Mouse (Mus musculus) T-helper 2 cell (primary cell): ENCODE measurements at regions not wholly inside any gene's neighbourhood (a gene's known extent, or its start where the extent isn't known, plus 50 kb on each side); places are given as distances from the start of the nearest gene placed in this dataset.

Source experiments
- in situ Hi-C: fragments of 300-600 bp; cut with MboI, MseI; formaldehyde crosslinking; loops from one replicate; pipeline ENCODE4 v1.15.1; 2025; ENCODE audit warnings: high pct_unique_total_duplicates

DNA sequence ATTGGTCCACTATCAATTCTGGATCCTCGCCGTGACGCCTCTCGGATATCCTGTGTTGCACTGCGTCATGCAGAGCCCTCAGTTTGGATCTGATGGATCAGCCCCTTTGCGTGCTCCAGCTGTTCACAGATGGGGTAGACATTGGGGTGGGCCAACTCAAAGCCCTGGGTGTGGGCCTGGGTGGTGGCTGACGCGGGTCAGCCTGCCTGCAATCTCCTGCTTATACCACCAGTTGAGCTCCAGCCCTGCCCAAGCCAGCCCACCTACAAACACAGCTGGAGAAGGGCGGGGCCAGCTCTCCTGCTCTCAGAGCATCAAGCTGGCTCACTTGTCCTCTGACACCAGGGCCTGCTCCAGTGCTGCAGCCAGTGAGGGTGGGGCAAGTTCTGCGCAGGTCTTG is 73.1 kb downstream of the Rps15a start:
- in situ Hi-C loops = no loop called here

DNA sequence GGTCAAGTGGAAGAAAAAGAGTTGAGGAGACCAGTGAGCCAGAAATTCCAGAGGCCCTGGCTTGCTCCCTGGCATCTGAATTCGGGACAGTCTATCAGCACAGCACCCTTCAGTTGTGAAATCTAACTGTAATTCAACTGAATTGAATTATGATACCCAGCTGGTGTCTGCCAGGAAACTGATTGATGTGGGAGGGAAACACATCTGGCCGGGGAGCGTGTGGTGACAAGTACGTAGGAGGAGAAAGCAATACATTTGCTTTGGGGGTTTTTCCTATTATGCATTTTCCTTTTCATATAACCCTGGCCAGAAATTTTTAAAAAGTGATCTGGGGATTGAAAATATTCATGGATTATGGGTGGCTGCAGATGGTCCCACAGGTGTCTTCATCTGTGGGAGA is 76.1 kb downstream of the Rps15a start:
- in situ Hi-C loops = no loop called here

DNA sequence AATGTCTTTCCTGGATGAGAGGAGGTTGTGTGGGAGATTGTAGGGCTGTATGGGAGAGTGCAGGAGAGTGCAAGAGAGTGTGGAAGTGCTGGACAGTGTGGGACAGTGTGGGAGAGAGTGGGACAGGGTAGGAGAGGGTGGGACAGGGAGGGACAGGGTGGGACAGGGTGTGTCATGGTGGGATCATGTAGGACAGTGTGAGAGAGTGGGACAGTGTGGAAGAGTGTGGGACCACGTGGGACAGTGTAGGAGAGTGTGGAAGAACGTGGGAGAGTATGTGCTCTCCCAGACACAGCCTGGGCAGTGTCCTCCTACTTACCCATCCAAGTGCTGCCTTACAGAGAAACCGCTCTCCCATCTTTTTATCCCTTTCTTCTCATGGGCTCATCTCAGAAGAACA is 78.9 kb downstream of the Rps15a start:
- in situ Hi-C loops = no loop called here

DNA sequence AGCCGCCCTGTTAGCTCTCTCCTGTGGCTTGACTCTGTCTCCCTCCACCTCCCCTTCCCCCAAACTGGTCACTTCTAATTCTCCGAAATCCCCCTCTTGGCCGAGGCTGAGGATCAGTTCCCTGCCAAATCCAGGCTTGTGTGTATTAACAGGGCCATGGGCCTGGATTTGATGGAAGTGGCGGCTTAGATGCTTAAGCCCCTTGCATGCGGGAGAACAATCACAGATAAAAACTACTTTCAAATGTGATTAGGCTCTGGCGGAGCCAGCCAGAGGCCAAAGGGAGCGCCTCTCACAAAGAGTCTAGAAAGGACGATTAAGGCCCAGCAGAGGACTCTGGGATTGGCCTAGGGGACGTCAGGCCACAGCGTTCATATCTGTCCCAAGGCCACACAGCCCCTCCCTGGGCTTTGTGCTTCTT is 89.9 kb downstream of the Rps15a start:
- in situ Hi-C loops = no loop called here

DNA sequence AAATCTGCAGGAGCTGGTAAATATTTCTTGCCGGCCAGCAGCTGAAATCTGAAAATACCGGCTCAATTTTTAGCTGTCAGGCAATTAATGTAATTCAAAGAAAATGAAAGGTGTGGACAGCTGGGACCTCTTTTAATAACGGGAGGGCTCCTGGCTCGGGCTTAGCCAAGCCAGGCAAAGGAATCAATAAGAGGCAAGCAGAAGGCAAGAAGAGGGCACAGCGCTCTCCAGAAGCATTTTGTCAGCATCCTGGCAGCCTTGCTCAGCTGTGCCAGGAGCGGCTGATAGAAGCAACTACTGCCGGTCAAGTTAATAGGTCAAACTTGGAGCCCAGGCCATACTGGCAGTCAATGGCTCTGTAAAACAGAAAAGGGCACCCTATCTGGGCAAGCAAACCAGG is 111.4 kb downstream of the Rps15a start:
- in situ Hi-C loops = no loop called here

DNA sequence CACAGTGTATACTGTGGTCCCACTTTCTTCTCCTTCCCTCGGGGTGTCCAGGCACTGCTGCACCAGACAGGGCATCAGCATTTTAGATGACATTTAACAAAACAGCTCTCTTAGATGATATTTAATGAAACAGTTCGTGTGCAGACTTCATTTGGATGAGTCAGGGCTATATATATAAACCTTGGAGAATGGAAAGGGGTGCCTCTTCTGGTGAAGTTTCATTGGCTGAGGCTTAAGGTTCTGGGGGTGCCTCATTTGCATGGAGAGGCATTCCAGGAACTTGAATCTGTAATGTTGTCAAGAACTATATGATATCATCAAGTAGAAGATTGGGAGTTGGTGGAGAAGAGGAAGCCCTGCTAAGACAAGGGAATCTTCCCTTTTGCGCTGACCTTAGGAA is 114.1 kb downstream of the Rps15a start:
- in situ Hi-C loops = no loop called here

DNA sequence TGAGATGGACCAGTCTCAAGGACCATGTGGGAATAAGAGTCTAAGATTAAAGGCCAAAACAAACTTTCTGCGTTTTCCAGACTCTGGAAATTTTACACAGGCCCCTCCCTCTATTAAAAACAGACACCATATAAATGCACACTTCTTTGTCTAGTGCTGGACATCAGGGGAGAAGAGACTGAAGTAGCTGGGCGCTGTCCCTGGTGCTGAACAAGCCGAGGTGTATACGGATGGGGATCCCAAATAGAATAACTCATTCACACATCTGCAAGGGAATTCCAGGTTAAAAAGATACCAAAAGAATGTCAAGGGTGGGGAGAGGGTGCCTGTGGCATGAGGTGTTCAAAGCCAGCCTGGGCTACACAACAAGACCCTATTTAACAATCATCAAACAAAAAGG is 114.9 kb downstream of the Rps15a start:
- in situ Hi-C loops = no loop called here

DNA sequence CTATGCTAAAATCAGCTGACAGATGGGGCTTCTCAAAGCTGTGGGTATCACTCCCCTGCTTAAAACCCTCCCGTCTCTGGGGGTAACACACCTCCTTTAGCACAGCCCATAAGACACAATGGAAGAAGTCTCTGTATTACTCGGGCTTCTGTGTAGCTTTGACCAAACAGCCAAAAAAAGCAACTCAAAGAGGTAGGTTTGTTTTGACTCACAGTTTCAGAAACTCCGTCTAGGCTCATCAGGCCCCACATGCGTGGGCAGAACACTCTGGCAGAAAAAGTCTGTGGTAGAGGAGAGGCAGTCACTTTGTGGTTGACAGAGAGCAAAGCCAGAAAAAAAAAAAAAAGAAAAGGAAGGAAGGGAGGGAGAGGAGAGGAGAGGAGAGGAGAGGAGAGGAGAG is 133.8 kb downstream of the Rps15a start:
- in situ Hi-C loops = no loop called here

DNA sequence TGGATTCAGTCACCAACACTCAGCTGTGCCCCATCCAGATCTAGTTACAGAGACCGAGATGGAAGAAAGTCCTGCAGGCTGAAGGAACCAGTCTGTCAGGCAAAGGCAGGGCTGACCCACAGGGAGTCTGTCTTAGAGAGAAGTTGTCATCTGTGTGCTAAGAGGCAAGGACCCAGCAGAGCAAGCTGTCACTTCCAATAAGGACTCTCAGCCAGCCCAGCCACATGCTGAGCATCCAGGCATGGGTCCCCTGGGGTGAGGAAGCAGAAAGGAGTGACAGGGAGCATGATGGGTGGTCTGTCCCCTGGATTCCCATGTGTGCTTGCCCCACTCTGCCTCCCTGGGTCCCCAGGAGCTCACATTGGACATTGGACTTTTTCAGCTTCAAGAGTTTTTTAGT is 144.8 kb downstream of the Rps15a start:
- in situ Hi-C loops = no loop called here

DNA sequence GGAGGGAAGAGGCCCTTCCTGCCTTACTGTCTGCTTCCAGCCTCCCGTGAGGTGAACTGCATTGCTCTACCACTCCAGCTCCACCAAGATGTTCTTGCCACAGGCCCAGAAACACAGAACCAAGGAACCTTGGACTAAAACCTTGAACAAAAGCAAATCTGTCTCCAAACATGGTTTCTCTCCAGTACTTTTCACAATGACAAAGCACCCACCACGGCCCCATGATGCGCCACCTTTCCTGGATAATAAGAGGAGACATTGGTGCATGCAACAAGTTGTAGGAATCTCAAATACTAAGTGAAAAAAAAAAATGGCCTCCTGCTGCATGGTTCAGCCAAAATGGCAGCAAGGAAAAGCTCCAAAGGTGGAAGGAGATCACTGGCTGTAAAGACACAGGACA is 172.6 kb downstream of the Rps15a start:
- in situ Hi-C loops = no loop called here

DNA sequence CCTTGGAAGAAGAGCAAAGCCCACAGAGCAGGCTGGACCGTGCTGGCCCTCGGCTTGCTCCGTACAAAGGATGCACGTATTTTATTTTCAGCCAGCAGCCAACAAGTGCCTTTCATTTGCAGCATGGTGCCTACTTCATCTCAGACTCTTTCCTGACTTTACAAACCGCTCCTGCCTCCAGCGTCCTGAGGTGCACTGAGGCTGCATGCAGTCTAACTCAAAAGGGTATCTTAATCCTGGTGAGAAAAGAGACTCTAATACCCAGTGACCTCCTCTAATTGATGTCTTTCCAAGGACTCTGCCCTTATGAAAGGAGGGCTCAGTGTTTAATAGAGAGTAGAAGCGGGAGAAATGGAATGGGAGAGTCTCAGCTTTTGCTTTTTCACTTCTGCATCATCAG is 176.4 kb downstream of the Rps15a start:
- in situ Hi-C loops = no loop called here

DNA sequence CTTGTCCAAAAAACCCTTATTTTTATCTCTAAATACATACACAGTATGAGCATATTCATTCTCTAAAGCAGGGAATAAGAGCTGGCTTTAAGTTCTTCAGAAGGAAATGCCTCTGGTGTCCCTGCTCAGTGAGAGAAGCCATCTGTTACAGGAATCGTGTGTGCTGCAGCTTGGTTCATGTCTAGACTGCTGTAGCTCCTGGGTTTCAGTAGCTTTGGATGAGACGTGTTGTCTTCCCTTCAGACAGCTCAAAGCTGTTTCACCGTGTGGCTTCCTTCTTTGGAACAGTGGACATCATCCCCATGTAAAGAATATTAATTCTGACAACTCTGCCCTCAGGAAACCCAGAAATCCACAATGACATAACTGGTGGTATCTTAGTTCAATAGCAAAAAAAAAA is 181.1 kb downstream of the Rps15a start:
- in situ Hi-C loops = no loop called here

DNA sequence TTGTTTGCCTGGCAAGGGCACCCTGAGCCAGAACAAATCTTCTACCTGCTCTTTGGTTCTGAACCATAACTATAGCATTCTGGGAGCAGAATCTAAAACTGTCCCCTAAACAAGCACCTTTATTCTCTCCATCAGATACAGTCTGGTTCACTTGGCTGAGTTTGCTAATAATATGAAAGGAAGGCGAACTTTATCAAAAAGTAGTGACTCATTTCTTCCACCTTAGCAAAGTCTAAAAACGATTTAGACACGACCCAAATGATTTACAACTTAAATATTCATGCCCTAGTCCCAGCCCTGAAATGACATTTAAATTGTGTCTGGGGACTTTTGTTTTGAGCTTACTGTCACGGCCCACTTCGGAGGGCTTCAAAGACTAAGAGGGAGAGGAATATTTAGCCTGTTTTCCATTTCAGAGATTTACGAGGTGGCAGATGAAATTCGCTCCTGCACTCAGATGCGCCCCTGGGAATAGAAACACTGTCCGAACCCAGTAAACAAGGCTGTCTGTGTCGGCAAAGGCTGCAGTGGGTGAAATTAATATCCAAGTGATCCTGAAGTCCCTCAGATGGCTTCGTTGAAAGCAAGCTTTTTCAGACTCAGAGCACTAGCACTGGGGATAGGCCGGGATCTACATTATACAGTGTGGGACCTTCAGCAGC is 184.6 kb downstream of the Rps15a start:
- in situ Hi-C loops = no loop called here

DNA sequence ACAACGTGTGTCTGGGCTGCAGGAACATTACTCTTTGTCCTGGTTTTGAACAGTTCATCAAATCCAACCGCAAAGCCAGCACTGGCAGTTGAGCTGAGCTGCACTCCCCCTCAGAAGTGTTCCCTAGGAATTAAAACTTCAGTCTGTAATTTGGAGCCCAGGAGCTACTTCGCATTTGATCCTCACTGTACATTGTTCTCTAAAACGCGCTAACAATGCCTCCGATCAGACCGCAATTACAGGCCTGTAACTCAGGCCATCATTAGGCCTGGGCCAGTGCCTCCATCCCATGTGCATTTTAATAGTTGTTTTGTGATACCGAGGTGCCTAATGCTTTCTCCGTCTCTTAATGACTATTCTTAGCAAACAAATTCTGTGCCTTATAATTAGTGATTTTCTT is 185.6 kb downstream of the Rps15a start:
- in situ Hi-C loops = no loop called here

DNA sequence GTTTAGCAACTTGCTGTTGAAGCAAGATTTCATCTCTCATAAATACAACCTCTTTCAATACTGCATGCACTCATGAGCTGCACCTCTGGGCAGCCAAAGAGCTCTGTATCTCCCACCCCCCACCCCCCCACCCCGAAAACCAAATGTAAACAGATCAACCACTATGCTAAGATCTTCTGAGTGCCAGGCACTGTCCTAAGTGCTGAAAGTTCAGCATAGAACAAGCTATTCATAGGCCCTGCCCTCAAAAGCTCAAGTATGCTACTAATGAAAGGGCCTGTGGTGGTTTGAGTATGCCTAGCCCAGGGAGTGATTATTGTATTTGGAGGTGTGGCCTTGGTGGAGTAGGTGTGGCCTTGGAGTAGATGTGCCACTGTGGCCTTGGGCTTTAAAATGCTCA is 189.6 kb downstream of the Rps15a start:
- in situ Hi-C loops = no loop called here

DNA sequence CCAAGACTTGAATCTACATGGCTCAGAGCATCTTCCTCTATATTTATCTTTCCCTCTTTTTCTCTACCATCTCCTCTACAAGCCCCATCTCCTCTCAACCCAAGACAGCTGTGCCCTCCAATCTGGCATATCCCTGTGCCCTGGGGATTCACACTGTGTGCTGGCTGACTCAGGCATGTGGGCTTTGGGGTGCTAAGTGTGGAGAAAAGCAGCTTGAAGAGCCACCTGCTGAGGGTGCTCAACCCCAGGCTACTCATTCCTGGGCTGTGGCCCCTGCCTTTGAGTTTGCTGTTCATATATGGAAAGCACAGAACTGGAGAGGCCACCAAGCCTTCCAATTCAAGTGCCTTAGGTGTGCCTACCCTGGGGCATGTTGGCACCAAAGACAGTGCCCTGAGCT is 193.7 kb downstream of the Rps15a start:
- in situ Hi-C loops = no loop called here

DNA sequence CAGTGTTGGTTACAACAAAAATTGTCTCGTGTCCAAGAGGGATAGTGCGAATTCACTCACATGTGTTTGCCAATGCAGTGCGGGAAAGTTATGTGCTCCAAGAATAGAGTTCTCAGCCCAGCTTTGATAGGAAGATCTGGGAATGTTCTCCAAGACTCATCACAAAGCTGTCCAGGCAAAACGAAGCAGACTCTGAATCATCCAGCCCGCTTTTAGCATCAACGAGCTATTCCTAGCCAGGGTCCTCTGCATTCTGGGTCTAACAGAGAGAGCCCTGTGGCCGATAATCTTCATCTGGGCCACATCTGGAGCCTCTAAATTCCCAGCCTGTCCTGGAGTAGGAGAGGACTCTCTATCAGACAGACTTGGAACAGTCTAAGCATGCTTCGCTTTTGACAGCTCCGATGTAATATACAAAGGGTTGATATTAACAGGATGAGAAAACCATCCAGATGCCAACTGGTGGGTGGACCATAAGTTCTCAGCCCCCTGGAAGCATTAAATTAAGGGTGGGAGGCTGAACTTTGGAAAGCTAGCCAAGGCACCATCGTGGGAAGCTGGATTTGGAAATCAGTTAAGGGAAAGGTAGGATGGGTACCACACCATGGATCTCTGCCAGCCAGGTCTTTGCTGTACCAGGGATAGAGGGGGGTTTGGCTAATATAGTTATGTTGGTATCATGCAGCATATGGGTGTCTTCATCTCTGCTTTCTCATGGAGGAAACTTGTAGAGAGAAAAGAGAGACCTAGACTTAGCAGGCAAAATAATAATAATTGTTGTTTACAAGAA is 197.6 kb downstream of the Rps15a start:
- in situ Hi-C loops = no loop called here

DNA sequence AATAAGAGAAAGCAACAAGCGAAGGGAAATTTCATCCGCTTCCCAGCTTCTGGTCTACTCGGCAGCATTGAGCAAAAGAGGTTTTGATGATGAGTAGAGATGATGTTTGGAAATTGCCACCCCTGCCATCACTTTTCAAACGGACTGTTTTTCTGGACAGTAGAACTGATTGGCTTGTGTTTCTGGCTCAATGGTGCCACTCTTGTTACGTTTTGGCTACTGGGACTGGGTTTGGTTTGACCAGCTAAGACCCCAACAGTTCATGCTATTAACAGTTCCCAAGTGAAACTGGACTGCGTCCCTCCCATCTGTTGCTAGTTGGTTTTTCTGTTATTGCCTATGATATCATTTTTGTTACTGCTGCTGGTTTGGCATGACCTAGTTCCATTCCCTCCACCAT is 199.1 kb downstream of the Rps15a start:
- in situ Hi-C loops = no loop called here

DNA sequence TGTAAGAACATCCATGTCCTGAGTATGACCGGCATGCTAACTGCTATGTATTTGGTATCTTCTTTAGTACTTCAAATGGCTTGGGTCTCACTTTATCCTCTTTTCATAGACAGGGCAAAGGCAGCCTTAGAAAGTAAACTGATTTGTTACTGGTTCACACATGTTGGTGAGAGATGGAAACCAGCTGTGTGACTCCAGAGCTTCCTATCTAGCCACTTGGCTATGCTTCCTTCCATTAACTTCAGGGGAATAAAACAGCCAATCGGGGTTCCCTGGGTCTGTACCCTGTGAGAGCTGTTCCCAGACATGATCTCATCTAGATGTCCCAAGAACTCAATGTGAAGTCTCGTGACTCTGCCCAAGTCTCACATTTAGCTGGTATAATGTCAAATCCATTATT is 203.5 kb downstream of the Rps15a start:
- in situ Hi-C loops = no loop called here

DNA sequence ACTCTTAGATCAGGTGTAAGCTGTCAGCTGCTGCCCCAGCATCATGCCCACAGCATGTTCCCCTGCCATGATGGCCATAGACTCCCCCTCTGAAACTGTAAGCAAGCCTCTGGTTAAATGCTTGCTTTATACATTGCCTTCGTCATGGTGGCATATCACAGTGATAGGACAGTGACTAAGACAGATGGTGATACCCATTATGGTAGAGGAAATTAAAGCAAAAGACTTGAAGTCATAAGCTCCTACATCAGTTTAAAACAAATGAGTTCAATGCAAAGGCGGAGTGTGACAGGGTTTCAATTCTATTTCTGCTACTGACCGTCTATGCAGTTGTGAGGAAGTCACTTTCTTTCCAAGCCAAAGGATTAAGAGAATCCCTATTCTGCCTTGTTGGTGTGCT is 204.9 kb downstream of the Rps15a start:
- in situ Hi-C loops = no loop called here

DNA sequence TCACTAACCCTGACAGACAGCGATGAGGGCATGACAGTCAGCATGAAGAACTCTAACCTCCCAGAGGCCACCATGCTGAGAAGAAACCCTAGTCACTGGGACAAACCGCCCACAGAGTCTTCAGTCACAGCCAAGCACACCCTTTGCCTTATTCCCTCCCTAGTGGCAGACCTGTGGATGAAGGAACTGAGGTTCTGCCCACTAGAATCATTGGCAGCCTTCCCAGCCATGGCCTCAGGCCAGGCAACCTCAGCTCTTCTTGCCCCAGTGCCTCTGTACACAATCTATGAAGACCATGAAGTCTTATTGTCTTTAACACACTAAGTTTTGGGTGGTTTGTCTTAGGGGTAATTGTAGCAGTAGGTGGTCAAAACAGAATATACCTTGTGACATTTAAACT is 219.5 kb downstream of the Rps15a start:
- in situ Hi-C loops = loop anchor here (25.0 kb wide), 1 partner anchor 584 kb away; no protein-coding TSS in a partner anchor

DNA sequence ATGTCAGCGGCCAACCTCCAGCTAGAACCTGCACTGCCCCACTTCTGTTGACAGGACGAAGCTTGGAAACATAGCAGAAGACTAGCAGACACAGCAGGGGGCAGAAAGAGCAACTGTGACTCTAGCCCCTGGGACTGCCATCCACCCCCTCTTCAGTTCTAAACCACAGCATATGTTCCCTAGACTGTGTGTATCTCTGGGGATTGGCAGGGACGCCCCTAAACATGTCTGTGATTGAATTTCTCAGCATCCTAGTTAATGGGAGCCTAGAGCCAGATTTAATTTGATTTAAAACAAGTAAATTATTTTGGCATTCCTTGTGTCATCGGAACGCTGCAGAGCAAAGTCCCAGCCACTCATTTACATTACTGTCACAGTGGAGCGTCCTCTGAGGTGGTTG is 228.7 kb downstream of the Rps15a start:
- in situ Hi-C loops = loop anchor here (25.0 kb wide), 1 partner anchor 575 kb away; no protein-coding TSS in a partner anchor

DNA sequence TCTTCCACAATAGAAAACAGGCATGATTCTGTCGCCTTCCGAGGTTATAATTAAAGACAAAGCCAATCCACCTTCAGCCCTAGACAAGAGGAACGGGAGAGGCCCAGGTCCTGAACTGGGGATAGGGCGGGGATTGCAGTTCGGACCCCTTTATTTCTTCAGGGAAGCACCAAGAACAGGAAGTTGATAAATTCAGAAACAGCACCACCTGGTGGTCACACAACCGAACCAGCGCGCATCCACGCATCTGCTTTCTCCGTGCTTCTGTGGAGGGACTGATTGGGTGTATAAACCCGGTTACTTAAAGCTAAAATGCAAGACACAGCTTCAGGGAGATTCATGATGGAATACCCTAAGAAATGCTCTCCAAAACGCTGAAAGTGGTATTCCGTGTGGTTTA is 233.2 kb downstream of the Rps15a start:
- in situ Hi-C loops = loop anchor here (25.0 kb wide), 1 partner anchor 571 kb away; no protein-coding TSS in a partner anchor
